Mouse (Mus musculus): Measurements from ENCODE around the gene Golph3.

GRCm38 (mm10) chr15:12322676-12323402 lies 1.6 kb downstream of the Golph3 start:
- TF ChIP-seq CTCF (IDR thresholded peaks at IDR 0.05; ENCODE audit: control insufficient read depth, insufficient read depth, insufficient read length) (no peak), MYOG (IDR thresholded peaks at IDR 0.05; ENCODE audit: control insufficient read depth, extremely low read depth, insufficient read length) (no peak)
